ENCODE assay signal across 1 mouse cellular context in the genomic region with DNA sequence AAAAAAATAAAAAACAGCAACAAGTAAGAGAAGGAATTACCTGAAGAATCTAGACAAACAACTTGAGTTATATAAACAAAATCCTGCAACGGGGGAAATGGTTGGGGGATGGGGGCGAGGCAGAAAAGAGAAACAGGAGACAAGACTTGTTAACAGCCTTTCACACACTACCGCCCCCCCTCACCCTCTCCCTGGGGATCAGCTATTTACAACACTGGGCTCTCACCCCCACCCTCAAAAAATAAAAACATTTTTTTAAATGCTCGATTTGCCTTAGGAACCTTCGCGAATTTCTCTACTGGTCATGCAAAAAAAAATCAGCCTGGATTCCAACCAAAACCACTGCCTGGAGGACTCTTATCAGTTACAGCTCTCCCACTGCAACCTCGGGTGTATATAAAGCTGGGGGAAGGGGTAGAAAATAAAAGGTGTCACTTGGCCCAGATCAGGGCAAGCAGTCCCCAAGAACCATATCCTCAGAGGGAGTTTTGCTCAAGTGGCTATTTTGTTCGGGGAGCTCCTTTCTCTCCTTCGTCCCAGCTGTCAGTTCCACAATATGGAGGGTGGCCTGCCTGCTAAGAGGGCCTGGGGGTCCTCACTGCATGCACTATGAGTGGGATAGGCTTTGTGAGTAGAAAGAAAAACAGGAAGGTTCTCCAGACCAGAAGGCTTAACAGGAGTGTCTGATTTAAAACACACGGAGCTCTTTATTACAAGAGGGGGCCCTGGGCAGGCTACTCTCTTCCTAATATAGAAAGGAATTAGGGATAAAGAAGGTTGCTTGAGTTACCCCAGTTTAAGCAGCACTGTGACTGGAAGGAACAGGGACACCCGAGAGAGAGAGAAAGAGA.
A peak's percentile ranks its signal among the peaks of the same experiment; 100 is the strongest.
TF ChIP-seq lines count a peak whose summit lies in the region.

No protein-coding gene starts in this region.

TF ChIP-seq in MEL, 35 proteins besides CTCF, POLR2A, EP300 and RAD21 (continued from another document):
- TF ChIP-seq MAFK (IDR thresholded peaks at IDR 0.05; ENCODE audit: borderline replicate concordance, low read depth, low read length), result no peak
- 0 out of 2 replicates have a peak, but pooled peaks have one; percentile 26 for TF ChIP-seq TBP (IDR thresholded peaks at IDR 0.05; ENCODE audit: low read depth, low read length)
- no peak for TF ChIP-seq ELF1 (IDR thresholded peaks at IDR 0.05; ENCODE audit: low read depth, low read length)
- no peak for TF ChIP-seq KAT2A (conservative IDR thresholded peaks at IDR 0.05; ENCODE audit: low read depth, low read length)
- no peak for TF ChIP-seq MYC (IDR thresholded peaks at IDR 0.05; ENCODE audit: low read depth, low read length)
- no peak for TF ChIP-seq MYB (IDR thresholded peaks at IDR 0.05; ENCODE audit: low read depth, low read length)
- TF ChIP-seq GABPA (IDR thresholded peaks at IDR 0.05; ENCODE audit: low read depth, low read length), result no peak
- TF ChIP-seq ETS1 (IDR thresholded peaks at IDR 0.05; ENCODE audit: low read depth, low read length), result peak; percentile 64
- TF ChIP-seq MAZ (IDR thresholded peaks at IDR 0.05; ENCODE audit: low read depth, low read length), result no peak
- peak; percentile 20; the same call in 1 of the 2 replicates for TF ChIP-seq SIN3A (IDR thresholded peaks at IDR 0.05; ENCODE audit: low read length)
- TF ChIP-seq JUND (IDR thresholded peaks at IDR 0.05; ENCODE audit: low read depth, low read length), result no peak
- TF ChIP-seq GATA1 (IDR thresholded peaks at IDR 0.05; ENCODE audit: low read depth, low read length), result peak; percentile 77
- TF ChIP-seq ZNF384 (IDR thresholded peaks at IDR 0.05; ENCODE audit: low read depth, low read length), result peak; percentile 91
- no peak for TF ChIP-seq UBTF (IDR thresholded peaks at IDR 0.05; ENCODE audit: borderline replicate concordance, insufficient read depth, low read depth, low read length)
- TF ChIP-seq MEF2A (IDR thresholded peaks at IDR 0.05; ENCODE audit: extremely low read depth, insufficient replicate concordance, low read depth, low read length, poor library complexity, severe bottlenecking), result no peak
- no peak for TF ChIP-seq POLR2AphosphoS5 (IDR thresholded peaks at IDR 0.05; ENCODE audit: borderline replicate concordance, low read depth, low read length)
- TF ChIP-seq HCFC1 (IDR thresholded peaks at IDR 0.05; ENCODE audit: low read depth, low read length), result peak; percentile 14; the same call in 1 of the 2 replicates
- TF ChIP-seq CHD1 (IDR thresholded peaks at IDR 0.05; ENCODE audit: low read depth, low read length), result no peak
- no peak for TF ChIP-seq USF2 (IDR thresholded peaks at IDR 0.05; ENCODE audit: borderline replicate concordance in 1 of 2, insufficient read depth in 1 of 2, low read depth in 1 of 2, low read length in 2 of 2)
- no peak for TF ChIP-seq USF1 (IDR thresholded peaks at IDR 0.05; ENCODE audit: low read depth, low read length)
- TF ChIP-seq BHLHE40 (IDR thresholded peaks at IDR 0.05; ENCODE audit: borderline replicate concordance, low read depth, low read length), result no peak
TF ChIP-seq in MEL: peak in this region for 10.
